Mouse (Mus musculus) lung, postnatal 0 days (tissue): ENCODE results near the gene Gm10181. TPM values are rescaled to one million over a fixed set of nuclear protein-coding genes. Genes with fewer than 3 reads are reported as not detected.
A peak's percentile ranks its signal among the peaks of the same experiment; 100 is the strongest.

Experiments used
- ATAC-seq: fragments of 200-750 bp; cut with Nextera tagmentation; 2 replicates; pipeline ENCODE4 v1.8.0; 2017; ENCODE audit warnings: moderate library complexity
- DNase-seq: peaks from one replicate; pipeline ENCODE4 v3.0.0-alpha.2; 2016; ENCODE audit warnings: low spot score
- H3K27ac ChIP-seq: fragments of 300-500 bp; sonication (generic); 2 replicates; pipeline ENCODE4 v1.5.1; 2014; ENCODE audit warnings: antibody characterized with exemption, mild to moderate bottlenecking, low read length, mixed read lengths
- H3K27me3 ChIP-seq: fragments of 300-500 bp; sonication (generic); replicated peaks from 2 replicates; pipeline ENCODE4 v1.6.1; 2014; ENCODE audit warnings: low read length, mixed read lengths; ENCODE audit not compliant: insufficient read depth
- H3K36me3 ChIP-seq: fragments of 300-500 bp; sonication (generic); 2 replicates; pipeline ENCODE4 v1.6.1; 2014; ENCODE audit warnings: low read length, mixed read lengths; ENCODE audit not compliant: insufficient read depth
- H3K4me1 ChIP-seq: fragments of 300-500 bp; sonication (generic); 2 replicates; pipeline ENCODE4 v1.6.1; 2014; ENCODE audit warnings: antibody characterized with exemption, low read depth, low read length, mixed read lengths; ENCODE audit not compliant: insufficient read depth
- H3K4me2 ChIP-seq: fragments of 300-500 bp; sonication (generic); replicated peaks from 2 replicates; pipeline ENCODE4 v1.6.1; 2014; ENCODE audit warnings: low read depth, mild to moderate bottlenecking, low read length, moderate library complexity, mixed read lengths
- H3K4me3 ChIP-seq: fragments of 300-500 bp; sonication (generic); 2 replicates; pipeline ENCODE4 v1.5.1; 2014; ENCODE audit warnings: low read depth, low read length
- H3K9ac ChIP-seq: fragments of 300-500 bp; sonication (generic); replicated peaks from 2 replicates; pipeline ENCODE4 v1.6.1; 2014; ENCODE audit warnings: low read depth, mild to moderate bottlenecking
- H3K9me3 ChIP-seq: fragments of 300-500 bp; sonication (generic); 2 replicates; pipeline ENCODE4 v1.6.1; 2016; ENCODE audit warnings: low read length, mixed read lengths
- CTCF ChIP-seq: IDR thresholded peaks from 2 replicates; pipeline ENCODE4 v1.5.1; 2016; ENCODE audit warnings: antibody characterized with exemption, mild to moderate bottlenecking
- EP300 ChIP-seq: IDR thresholded peaks from 2 replicates; pipeline ENCODE4 v1.6.1; 2016; ENCODE audit warnings: antibody characterized with exemption, mild to moderate bottlenecking, control low read depth
- WGBS: fragments of 180-500 bp; shearing (Covaris S2); extraction: QIAGEN DNeasy Blood & Tissue Kit; methylation state at CpG from one replicate; pipeline ENCODE4 v1.1.7; 2014; 5-methylcytosine and 5-hydroxymethylcytosine counted together
- polyA plus RNA-seq: library from polyadenylated mRNA; unstranded; fragments of >200 nt; fragmentation: Nextera tagmentation; extraction: Ambion mirVana; gene quantifications from 2 replicates; pipeline ENCODE4 v1.2.1, GENCODE M21; 2015

Gene Gm10181
- polyA plus RNA-seq, 1 experiment from 2014 or later: not detected

GRCm38 (mm10) chr9:25051901-25052300 lies 37.3 kb upstream of the Gm10181 start:
- TF ChIP-seq EP300 (no peak), CTCF (no peak)
- Histone ChIP-seq H3K4me2 (no peak overlapping the region), H3K4me3 (no peak overlapping the region), H3K36me3 (no peaks in the 10 kb centered on the region), H3K4me1 (no peaks in the 10 kb centered on the region), H3K9ac (no peak overlapping the region), H3K27me3 (no peaks in the 10 kb centered on the region), H3K27ac (no peak overlapping the region), H3K9me3 (no peaks in the 10 kb centered on the region)
- 58% methylated on average over 4 of the region's 4 CpGs for WGBS
- ATAC-seq (no peak), DNase-seq (no peak)

GRCm38 (mm10) chr9:25055650-25056376 lies 33.4 kb upstream of the Gm10181 start:
- H3K27me3 ChIP-seq: no peaks in the 10 kb centered on the region
- H3K9ac ChIP-seq: no peak overlapping the region

GRCm38 (mm10) chr9:25058726-25059125 lies 30.5 kb upstream of the Gm10181 start:
- no peak overlapping the region for H3K9ac ChIP-seq
- no peaks in the 10 kb centered on the region for H3K9me3 ChIP-seq
- DNase-seq: no peak
- TF ChIP-seq EP300 (no peak), CTCF (no peak)
- no peak overlapping the region for H3K4me2 ChIP-seq
- H3K36me3 ChIP-seq: no peaks in the 10 kb centered on the region
- no peak overlapping the region for H3K27ac ChIP-seq
- WGBS: 36% methylated on average over 2 of the region's 3 CpGs
- no peaks in the 10 kb centered on the region for H3K4me1 ChIP-seq
- H3K4me3 ChIP-seq: no peak overlapping the region
- H3K27me3 ChIP-seq: no peaks in the 10 kb centered on the region
- ATAC-seq: no peak

More at GRCm38 (mm10) chr9:25055650-25056376, 33.4 kb upstream of the Gm10181 start:
- Histone ChIP-seq H3K9me3 (no peaks in the 10 kb centered on the region), H3K4me1 (no peaks in the 10 kb centered on the region), H3K27ac (no peak overlapping the region), H3K4me3 (no peak overlapping the region), H3K4me2 (no peak overlapping the region), H3K36me3 (no peaks in the 10 kb centered on the region)
- ATAC-seq (no peak), DNase-seq (no peak)
- TF ChIP-seq CTCF: no peak
- TF ChIP-seq EP300: no peak

- Histone ChIP-seq H3K27me3 (no peaks in the 10 kb centered on the region), H3K4me3 (no peak overlapping the region), H3K4me1 (no peaks in the 10 kb centered on the region), H3K9me3 (no peaks in the 10 kb centered on the region), H3K36me3 (no peaks in the 10 kb centered on the region), H3K9ac (no peak overlapping the region), H3K27ac (no peak overlapping the region), H3K4me2 (no peak overlapping the region)
- ATAC-seq (no peak), DNase-seq (no peak)
- WGBS: 83% methylated on average over 1 of the region's 1 CpGs
- TF ChIP-seq EP300 (no peak), CTCF (no peak)
These were observed 16.6 kb upstream of the Gm10181 start for GRCm38 (mm10) chr9:25072666-25073065.

GRCm38 (mm10) chr9:25075977-25076376 lies 13.2 kb upstream of the Gm10181 start:
- Histone ChIP-seq H3K9ac (no peak overlapping the region), H3K4me2 (no peak overlapping the region), H3K27me3 (no peaks in the 10 kb centered on the region), H3K36me3 (no peaks in the 10 kb centered on the region), H3K27ac (0 out of 2 replicates have a peak overlapping the region, but pooled peaks have one; percentile 26), H3K4me3 (no peak overlapping the region), H3K4me1 (no peaks in the 10 kb centered on the region), H3K9me3 (no peaks in the 10 kb centered on the region)
- 18% methylated on average over 3 of the region's 3 CpGs for WGBS
- TF ChIP-seq EP300 (peak; percentile 57; the same call in 1 of the 2 replicates), CTCF (no peak)
- DNase-seq (peak; percentile 59), ATAC-seq (peak; percentile 87)

- DNase-seq: no peak
- Histone ChIP-seq H3K9ac (no peak overlapping the region), H3K27ac (no peak overlapping the region), H3K9me3 (no peaks in the 10 kb centered on the region), H3K36me3 (no peaks in the 10 kb centered on the region), H3K4me2 (no peak overlapping the region), H3K4me3 (no peak overlapping the region), H3K27me3 (no peaks in the 10 kb centered on the region), H3K4me1 (no peaks in the 10 kb centered on the region)
- TF ChIP-seq CTCF (no peak), EP300 (no peak)
- 62% methylated on average over 1 of the region's 1 CpGs for WGBS
- ATAC-seq: no peak
These were observed 12.7 kb upstream of the Gm10181 start for GRCm38 (mm10) chr9:25076505-25076904.

GRCm38 (mm10) chr9:25090853-25091252 lies 1.6 kb downstream of the Gm10181 start:
- Histone ChIP-seq H3K36me3 (no peaks in the 10 kb centered on the region), H3K27ac (no peak overlapping the region), H3K9me3 (no peaks in the 10 kb centered on the region), H3K9ac (no peak overlapping the region), H3K4me3 (no peak overlapping the region), H3K4me2 (no peak overlapping the region), H3K4me1 (no peaks in the 10 kb centered on the region), H3K27me3 (no peaks in the 10 kb centered on the region)
- no peak for ATAC-seq
- 37% methylated on average over 1 of the region's 1 CpGs for WGBS
- no peak for DNase-seq
- TF ChIP-seq CTCF (no peak), EP300 (no peak)
